Mouse (Mus musculus): ENCODE data around the gene Tagln. TPM values are rescaled to one million over a fixed set of nuclear protein-coding genes. Genes with fewer than 3 reads are reported as not detected.

The Tagln gene
- 17.9 and 24.1 TPM in 2 replicates for polyA plus RNA-seq (2014; fragmentation: Nextera tagmentation; extraction: Ambion mirVana)

GRCm38 (mm10) chr9:45935628-45936210 is at the start of gene Tagln:
Gene Tagln, minus strand, starts transcription at chr9:45936058.
- H3K27ac ChIP-seq (ENCODE audit: low read depth, low read length): no peak within 1 kb of the TSS
- WGBS: 17% methylated on average over 21 of the region's 21 CpGs
- H3K9ac ChIP-seq (ENCODE audit: low read depth, low read length): no peak within 1 kb of the TSS
- ATAC-seq (replicated peaks; ENCODE audit: low FRiP score): no peak
- peak within 1 kb of the TSS; percentile 52 for H3K4me2 ChIP-seq
- no peaks in the 10 kb centered on the region for H3K4me1 ChIP-seq (replicated peaks; ENCODE audit: control insufficient read depth, insufficient read depth, low read length)
- no peaks in the 10 kb centered on the region for H3K9me3 ChIP-seq (ENCODE audit: control insufficient read depth, low read length)
- H3K4me3 ChIP-seq (ENCODE audit: low read depth, low read length): peak within 1 kb of the TSS; percentile 18; the same call in 1 of the 2 replicates
- DNase-seq (ENCODE audit: low spot score): no peak
- peaks cover 18% of the 10 kb centered on the region for H3K36me3 ChIP-seq (ENCODE audit: control insufficient read depth, insufficient read depth, low read length)
- peaks cover 2% of the 10 kb centered on the region; the same call in 1 of the 2 replicates for H3K27me3 ChIP-seq (replicated peaks; ENCODE audit: control insufficient read depth, insufficient read depth, low read length)

- peak overlapping the region; percentile 89; the same call in 1 of the 2 replicates for H3K27ac ChIP-seq (ENCODE audit: low read depth, low read length)
- WGBS: 2% methylated on average over 4 of the region's 4 CpGs
Measured at GRCm38 (mm10) chr9:45985229-45985567, 49.3 kb upstream of the Tagln start.

GRCm38 (mm10) chr9:45984409-45985228 is 48.8 kb upstream of the Tagln start:
- Histone ChIP-seq H3K36me3 (ENCODE audit: control insufficient read depth, insufficient read depth, low read length) (peaks cover 4% of the 10 kb centered on the region), H3K27ac (ENCODE audit: low read depth, low read length) (peak overlapping the region; percentile 89), H3K4me2 (peak overlapping the region; percentile 96), H3K4me1 (replicated peaks; ENCODE audit: control insufficient read depth, insufficient read depth, low read length) (peaks cover 23% of the 10 kb centered on the region), H3K9ac (ENCODE audit: low read depth, low read length) (peak overlapping the region; percentile 97), H3K27me3 (replicated peaks; ENCODE audit: control insufficient read depth, insufficient read depth, low read length) (no peaks in the 10 kb centered on the region), H3K9me3 (ENCODE audit: control insufficient read depth, low read length) (no peaks in the 10 kb centered on the region), H3K4me3 (ENCODE audit: low read depth, low read length) (peak overlapping the region; percentile 94)
- WGBS: under 1% methylated on average over 71 of the region's 76 CpGs
- DNase-seq (ENCODE audit: low spot score): peak; percentile 93
- peak; percentile 87 for ATAC-seq (replicated peaks; ENCODE audit: low FRiP score)

More at GRCm38 (mm10) chr9:45985229-45985567, 49.3 kb upstream of the Tagln start:
- Histone ChIP-seq H3K36me3 (ENCODE audit: control insufficient read depth, insufficient read depth, low read length) (peaks cover 4% of the 10 kb centered on the region), H3K9ac (ENCODE audit: low read depth, low read length) (peak overlapping the region; percentile 97), H3K27me3 (replicated peaks; ENCODE audit: control insufficient read depth, insufficient read depth, low read length) (no peaks in the 10 kb centered on the region), H3K4me3 (ENCODE audit: low read depth, low read length) (peak overlapping the region; percentile 94), H3K9me3 (ENCODE audit: control insufficient read depth, low read length) (no peaks in the 10 kb centered on the region), H3K4me1 (replicated peaks; ENCODE audit: control insufficient read depth, insufficient read depth, low read length) (peaks cover 18% of the 10 kb centered on the region), H3K4me2 (peak overlapping the region; percentile 96)
- peak; percentile 56; the same call in 1 of the 2 replicates for ATAC-seq (replicated peaks; ENCODE audit: low FRiP score)
- no peak for DNase-seq (ENCODE audit: low spot score)

- 0 out of 2 replicates have a peak, but pooled peaks have one; percentile 27 for ATAC-seq (replicated peaks; ENCODE audit: low FRiP score)
Measured at GRCm38 (mm10) chr9:45983676-45984408, 48.0 kb upstream of the Tagln start.

GRCm38 (mm10) chr9:45981331-45981730 is 45.5 kb upstream of the Tagln start:
- Histone ChIP-seq H3K4me3 (ENCODE audit: low read depth, low read length) (no peak overlapping the region), H3K36me3 (ENCODE audit: control insufficient read depth, insufficient read depth, low read length) (peaks cover 9% of the 10 kb centered on the region), H3K4me2 (no peak overlapping the region), H3K27ac (ENCODE audit: low read depth, low read length) (no peak overlapping the region), H3K9me3 (ENCODE audit: control insufficient read depth, low read length) (no peaks in the 10 kb centered on the region), H3K9ac (ENCODE audit: low read depth, low read length) (no peak overlapping the region), H3K27me3 (replicated peaks; ENCODE audit: control insufficient read depth, insufficient read depth, low read length) (no peaks in the 10 kb centered on the region), H3K4me1 (replicated peaks; ENCODE audit: control insufficient read depth, insufficient read depth, low read length) (peaks cover 23% of the 10 kb centered on the region)
- ATAC-seq (replicated peaks; ENCODE audit: low FRiP score): no peak
- DNase-seq (ENCODE audit: low spot score): no peak

More at GRCm38 (mm10) chr9:45983676-45984408, 48.0 kb upstream of the Tagln start:
- peaks cover 23% of the 10 kb centered on the region for H3K4me1 ChIP-seq (replicated peaks; ENCODE audit: control insufficient read depth, insufficient read depth, low read length)
- no peaks in the 10 kb centered on the region for H3K27me3 ChIP-seq (replicated peaks; ENCODE audit: control insufficient read depth, insufficient read depth, low read length)
- H3K4me2 ChIP-seq: peak overlapping the region; percentile 96
- no peaks in the 10 kb centered on the region for H3K9me3 ChIP-seq (ENCODE audit: control insufficient read depth, low read length)
- H3K27ac ChIP-seq (ENCODE audit: low read depth, low read length): peak overlapping the region; percentile 89
- peak overlapping the region; percentile 97 for H3K9ac ChIP-seq (ENCODE audit: low read depth, low read length)
- 2% methylated on average over 23 of the region's 23 CpGs for WGBS
- DNase-seq (ENCODE audit: low spot score): peak; percentile 39
- H3K36me3 ChIP-seq (ENCODE audit: control insufficient read depth, insufficient read depth, low read length): peaks cover 5% of the 10 kb centered on the region
- peak overlapping the region; percentile 94 for H3K4me3 ChIP-seq (ENCODE audit: low read depth, low read length)

GRCm38 (mm10) chr9:45980611-45981010 is 44.8 kb upstream of the Tagln start:
- H3K4me3 ChIP-seq (ENCODE audit: low read depth, low read length): no peak overlapping the region
- peaks cover 23% of the 10 kb centered on the region for H3K4me1 ChIP-seq (replicated peaks; ENCODE audit: control insufficient read depth, insufficient read depth, low read length)
- no peak overlapping the region for H3K27ac ChIP-seq (ENCODE audit: low read depth, low read length)
- H3K4me2 ChIP-seq: no peak overlapping the region
- H3K9me3 ChIP-seq (ENCODE audit: control insufficient read depth, low read length): no peaks in the 10 kb centered on the region
- H3K27me3 ChIP-seq (replicated peaks; ENCODE audit: control insufficient read depth, insufficient read depth, low read length): no peaks in the 10 kb centered on the region
- whole genome bisulfite sequencing: 89% methylated on average over 1 of the region's 1 CpGs
- H3K9ac ChIP-seq (ENCODE audit: low read depth, low read length): no peak overlapping the region
- DNase-seq (ENCODE audit: low spot score) (no peak), ATAC-seq (replicated peaks; ENCODE audit: low FRiP score) (no peak)
- H3K36me3 ChIP-seq (ENCODE audit: control insufficient read depth, insufficient read depth, low read length): peaks cover 10% of the 10 kb centered on the region

- H3K27ac ChIP-seq (ENCODE audit: low read depth, low read length): no peak overlapping the region
- DNase-seq (ENCODE audit: low spot score) (no peak), ATAC-seq (replicated peaks; ENCODE audit: low FRiP score) (no peak; the same call in 1 of the 2 replicates)
- H3K36me3 ChIP-seq (ENCODE audit: control insufficient read depth, insufficient read depth, low read length): peaks cover 13% of the 10 kb centered on the region
- peak overlapping the region; percentile 22; the same call in 1 of the 2 replicates for H3K4me2 ChIP-seq
- no peaks in the 10 kb centered on the region for H3K27me3 ChIP-seq (replicated peaks; ENCODE audit: control insufficient read depth, insufficient read depth, low read length)
- no peaks in the 10 kb centered on the region for H3K9me3 ChIP-seq (ENCODE audit: control insufficient read depth, low read length)
- WGBS: 83% methylated on average over 2 of the region's 2 CpGs
- peaks cover 23% of the 10 kb centered on the region for H3K4me1 ChIP-seq (replicated peaks; ENCODE audit: control insufficient read depth, insufficient read depth, low read length)
- no peak overlapping the region for H3K9ac ChIP-seq (ENCODE audit: low read depth, low read length)
- H3K4me3 ChIP-seq (ENCODE audit: low read depth, low read length): no peak overlapping the region
Measured at GRCm38 (mm10) chr9:45979778-45980177, 43.9 kb upstream of the Tagln start.

GRCm38 (mm10) chr9:45976884-45977283 is 41.0 kb upstream of the Tagln start:
- WGBS: 91% methylated on average over 2 of the region's 2 CpGs
- Histone ChIP-seq H3K27ac (ENCODE audit: low read depth, low read length) (no peak overlapping the region), H3K4me3 (ENCODE audit: low read depth, low read length) (no peak overlapping the region), H3K9me3 (ENCODE audit: control insufficient read depth, low read length) (no peaks in the 10 kb centered on the region), H3K36me3 (ENCODE audit: control insufficient read depth, insufficient read depth, low read length) (peaks cover 26% of the 10 kb centered on the region), H3K4me2 (no peak overlapping the region), H3K4me1 (replicated peaks; ENCODE audit: control insufficient read depth, insufficient read depth, low read length) (peaks cover 7% of the 10 kb centered on the region), H3K9ac (ENCODE audit: low read depth, low read length) (no peak overlapping the region), H3K27me3 (replicated peaks; ENCODE audit: control insufficient read depth, insufficient read depth, low read length) (no peaks in the 10 kb centered on the region)
- no peak for ATAC-seq (replicated peaks; ENCODE audit: low FRiP score)
- DNase-seq (ENCODE audit: low spot score): no peak

Measured in liver, embryonic 11.5 days (tissue).